Mouse (Mus musculus) liver, adult 2 months (tissue): ENCODE data around the gene Shtn1. TPM values are rescaled to one million over a fixed set of nuclear protein-coding genes. Genes with fewer than 3 reads are reported as not detected.
A peak's percentile ranks its signal among the peaks of the same experiment; 100 is the strongest.

ENCODE experiments used
- DNase-seq: peaks from one replicate; pipeline ENCODE4 v3.0.0-alpha.2; 2011; ENCODE audit warnings: low read depth, low spot score; ENCODE audit errors: extremely low read depth
- H3K27ac ChIP-seq: fragments of 200-500 bp; replicated peaks from 2 replicates; pipeline ENCODE4 v1.5.1; 2012; ENCODE audit warnings: low read depth, mild to moderate bottlenecking, control low read depth, inconsistent platforms, low read length; ENCODE audit not compliant: insufficient read depth
- H3K27me3 ChIP-seq: fragments of 200-500 bp; 2 replicates; pipeline ENCODE4 v1.6.1; 2012; ENCODE audit warnings: mild to moderate bottlenecking, moderate library complexity, low read length, inconsistent platforms; ENCODE audit not compliant: control insufficient read depth, insufficient read depth
- H3K36me3 ChIP-seq: fragments of 200-500 bp; 2 replicates; pipeline ENCODE4 v1.6.1; 2012; ENCODE audit warnings: low read length, inconsistent platforms; ENCODE audit not compliant: control insufficient read depth, insufficient read depth
- H3K4me1 ChIP-seq: fragments of 200-500 bp; 2 replicates; pipeline ENCODE4 v1.6.1; 2011; ENCODE audit warnings: low read length; ENCODE audit not compliant: control insufficient read depth, insufficient read depth
- H3K4me3 ChIP-seq: fragments of 200-500 bp; 2 replicates; pipeline ENCODE4 v1.5.1; 2011; ENCODE audit warnings: low read depth, mild to moderate bottlenecking, control low read depth, low read length, moderate library complexity; ENCODE audit not compliant: insufficient read depth
- H3K79me2 ChIP-seq: fragments of 200-500 bp; 2 replicates; pipeline ENCODE4 v1.6.1; 2012; ENCODE audit warnings: inconsistent platforms, mild to moderate bottlenecking, low read length, moderate library complexity; ENCODE audit not compliant: control insufficient read depth, insufficient read depth
- H3K9ac ChIP-seq: fragments of 200-500 bp; 2 replicates; pipeline ENCODE4 v1.6.1; 2012; ENCODE audit warnings: low read depth, mild to moderate bottlenecking, control low read depth, inconsistent platforms, low read length
- CTCF ChIP-seq: fragments of 200-500 bp; IDR thresholded peaks from 2 replicates; pipeline ENCODE4 v1.5.1; 2011; ENCODE audit warnings: low read depth, low read length, control low read depth
- POLR2A ChIP-seq: fragments of 200-500 bp; IDR thresholded peaks from 2 replicates; pipeline ENCODE4 v1.6.1; 2011; ENCODE audit warnings: low read length, control low read depth; ENCODE audit not compliant: insufficient read depth; ENCODE audit errors: extremely low read depth
- WGBS: fragments of 180-500 bp; shearing (Covaris S2); methylation state at CpG from one replicate; pipeline ENCODE4 v1.1.7; 2018; 5-methylcytosine and 5-hydroxymethylcytosine counted together
- polyA plus RNA-seq: library from polyadenylated mRNA; depleted of rRNA; stranded (reverse); fragments of >200 nt; gene quantifications from 2 replicates; pipeline ENCODE4 v1.2.3, GENCODE M21; 2012
- total RNA-seq: library from RNA; depleted of rRNA; stranded (reverse); fragments of >200 nt; gene quantifications from 2 replicates; pipeline ENCODE4 v1.2.3, GENCODE M21; 2014

Shtn1 gene
- total and polyA plus RNA-seq, 2 experiments, result 4.9 to 10.4 TPM

DNA sequence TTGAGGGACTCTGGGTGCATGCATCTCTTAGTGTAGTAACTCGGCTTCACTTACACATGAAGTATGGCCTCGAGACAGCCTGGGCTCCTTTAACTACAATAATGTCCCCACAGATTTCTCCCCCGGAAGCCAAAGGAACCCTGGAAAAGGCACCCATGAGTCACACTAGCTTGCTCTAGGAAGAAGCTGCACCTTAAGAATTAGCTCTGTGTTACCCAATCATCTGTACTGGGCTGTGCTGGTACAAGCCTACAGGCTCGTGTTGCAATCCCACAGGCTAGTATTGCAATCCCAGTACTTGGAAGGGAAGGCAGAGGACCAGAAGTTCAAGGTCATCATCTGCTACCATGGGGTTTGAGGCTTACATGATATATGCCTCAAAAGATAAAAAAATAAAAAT lies 4.5 kb downstream of the Shtn1 start:
- Histone ChIP-seq H3K9ac (no peak overlapping the region), H3K36me3 (no peaks in the 10 kb centered on the region), H3K4me1 (peaks cover 36% of the 10 kb centered on the region), H3K27ac (peak overlapping the region; percentile 74), H3K79me2 (peaks cover 30% of the 10 kb centered on the region; the same call in 1 of the 2 replicates), H3K4me3 (no peak overlapping the region), H3K27me3 (no peaks in the 10 kb centered on the region)
- DNase-seq, result peak; percentile 94
- no peak for TF ChIP-seq POLR2A
- TF ChIP-seq CTCF, result no peak
- 58% methylated on average over 4 of the region's 4 CpGs for WGBS

DNA sequence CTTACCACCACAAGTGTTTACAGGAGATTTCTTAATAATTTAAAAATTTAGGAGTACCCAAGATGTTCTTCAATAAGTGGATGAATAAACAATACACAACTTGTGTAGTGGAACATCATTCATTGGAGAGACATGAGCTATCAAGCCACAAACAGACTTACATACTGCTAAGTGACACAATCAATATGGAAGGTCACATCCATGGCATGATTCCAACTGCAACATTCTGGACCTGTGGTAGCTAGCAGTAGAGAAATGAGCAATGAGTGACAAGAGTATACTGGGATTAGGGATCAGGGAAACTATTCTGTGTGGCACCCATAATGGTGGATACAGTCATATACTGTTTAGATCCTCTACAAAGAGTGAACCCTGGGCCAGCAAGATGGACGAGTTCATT lies 8.2 kb downstream of the Shtn1 start:
- 43% methylated on average over 1 of the region's 1 CpGs for WGBS
- TF ChIP-seq CTCF (no peak), POLR2A (no peak)
- Histone ChIP-seq H3K9ac (no peak overlapping the region), H3K27me3 (no peaks in the 10 kb centered on the region), H3K4me3 (no peak overlapping the region), H3K4me1 (peaks cover 41% of the 10 kb centered on the region), H3K79me2 (peaks cover 41% of the 10 kb centered on the region; the same call in 1 of the 2 replicates), H3K27ac (no peak overlapping the region; the same call in 1 of the 2 replicates), H3K36me3 (no peaks in the 10 kb centered on the region)
- peak; percentile 67 for DNase-seq

DNA sequence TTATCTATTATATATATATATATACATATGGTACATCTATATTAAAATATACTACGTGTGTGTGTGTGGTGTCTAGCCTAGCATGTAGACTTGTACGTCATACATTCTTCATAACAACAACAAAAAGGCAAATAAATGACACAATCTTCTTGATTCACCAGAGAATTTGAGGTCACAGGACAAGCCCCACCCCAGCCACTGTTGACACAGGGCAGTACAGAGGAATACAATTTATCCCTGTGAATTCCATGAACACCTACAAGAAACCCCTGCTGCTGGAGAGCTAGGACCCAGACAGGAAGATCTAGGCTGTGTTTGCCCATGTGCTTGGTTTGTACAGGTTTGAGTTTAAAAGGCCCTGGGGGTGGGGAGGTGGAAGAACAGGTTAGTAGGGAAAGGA lies 9.2 kb downstream of the Shtn1 start:
- Histone ChIP-seq H3K4me3 (no peak overlapping the region), H3K4me1 (peaks cover 37% of the 10 kb centered on the region), H3K36me3 (no peaks in the 10 kb centered on the region), H3K27me3 (no peaks in the 10 kb centered on the region), H3K9ac (no peak overlapping the region), H3K79me2 (peaks cover 43% of the 10 kb centered on the region; the same call in 1 of the 2 replicates), H3K27ac (peak overlapping the region; percentile 52)
- WGBS, result 31% methylated on average over 2 of the region's 2 CpGs
- DNase-seq, result peak; percentile 66
- TF ChIP-seq CTCF (no peak), POLR2A (no peak)

DNA sequence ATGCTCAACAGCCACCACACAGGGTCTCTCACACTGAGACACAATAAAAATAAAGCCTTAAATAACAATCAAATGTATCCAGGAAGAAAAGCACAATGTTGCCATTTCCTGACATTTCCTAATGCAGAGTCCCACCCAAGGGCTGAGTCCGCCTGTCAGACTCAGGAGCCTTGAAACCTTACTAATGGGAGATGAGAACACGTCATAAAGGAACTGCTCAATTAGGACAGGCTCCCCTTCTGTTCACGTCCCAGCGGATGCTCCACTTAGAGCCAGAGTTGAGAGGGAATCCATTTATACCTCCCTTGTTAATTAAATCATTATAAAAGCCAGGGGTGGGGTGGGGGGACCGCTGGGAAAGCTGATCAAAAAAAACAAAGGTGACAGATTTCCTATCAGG lies 9.8 kb downstream of the Shtn1 start:
- Histone ChIP-seq H3K27ac (peak overlapping the region; percentile 20; the same call in 1 of the 2 replicates), H3K27me3 (no peaks in the 10 kb centered on the region), H3K9ac (no peak overlapping the region), H3K36me3 (no peaks in the 10 kb centered on the region), H3K4me3 (no peak overlapping the region), H3K79me2 (peaks cover 46% of the 10 kb centered on the region; the same call in 1 of the 2 replicates), H3K4me1 (peaks cover 34% of the 10 kb centered on the region)
- 53% methylated on average over 5 of the region's 5 CpGs for WGBS
- DNase-seq, result no peak
- TF ChIP-seq CTCF (no peak), POLR2A (no peak)

DNA sequence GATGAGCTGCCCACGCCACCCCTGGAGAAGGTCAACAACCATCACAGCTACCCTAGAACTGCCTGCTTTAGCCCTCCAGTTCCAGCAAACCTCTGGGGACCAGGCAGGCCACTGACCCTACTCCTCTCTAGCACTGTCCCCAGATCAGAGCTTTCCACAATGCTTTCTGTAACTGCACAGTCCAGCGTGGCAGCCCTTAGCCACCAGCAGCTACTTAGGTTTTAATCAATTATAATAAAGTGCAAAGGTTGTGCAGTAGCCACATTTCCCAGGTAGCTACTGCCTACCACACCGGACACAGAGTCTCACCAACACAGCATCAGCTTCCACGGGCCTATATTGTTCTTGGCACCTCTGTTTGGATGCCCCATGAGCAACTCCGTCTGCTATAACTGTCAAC lies 11.3 kb downstream of the Shtn1 start:
- no peak overlapping the region for H3K27ac ChIP-seq
- no peak for DNase-seq
- no peaks in the 10 kb centered on the region for H3K27me3 ChIP-seq
- TF ChIP-seq CTCF (no peak), POLR2A (no peak)
- H3K79me2 ChIP-seq, result peaks cover 41% of the 10 kb centered on the region; the same call in 1 of the 2 replicates
- H3K9ac ChIP-seq, result no peak overlapping the region
- H3K4me3 ChIP-seq, result no peak overlapping the region
- H3K4me1 ChIP-seq, result peaks cover 27% of the 10 kb centered on the region
- H3K36me3 ChIP-seq, result peaks cover 2% of the 10 kb centered on the region
- 58% methylated on average over 5 of the region's 5 CpGs for WGBS

DNA sequence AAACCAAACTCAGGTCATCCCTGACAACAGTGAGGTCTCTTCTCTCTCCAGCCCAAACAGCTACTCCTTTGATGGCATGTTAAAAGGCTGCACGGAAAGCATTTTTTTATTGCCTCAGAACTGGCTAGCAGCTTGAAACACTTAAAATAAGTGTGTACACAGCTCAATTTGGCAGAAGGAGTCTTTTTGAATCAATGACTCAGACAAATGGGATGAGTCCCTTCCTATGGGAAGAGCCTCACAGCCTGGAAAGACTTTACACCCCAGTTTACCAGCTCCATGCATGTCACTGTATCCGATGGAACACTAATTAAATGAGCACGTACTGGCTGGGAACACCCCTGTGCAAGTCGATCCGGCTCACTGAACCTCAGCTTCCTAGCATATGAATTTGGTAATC lies 12.3 kb downstream of the Shtn1 start:
- no peak overlapping the region for H3K9ac ChIP-seq
- H3K79me2 ChIP-seq, result peaks cover 39% of the 10 kb centered on the region; the same call in 1 of the 2 replicates
- H3K36me3 ChIP-seq, result peaks cover 4% of the 10 kb centered on the region
- peaks cover 27% of the 10 kb centered on the region for H3K4me1 ChIP-seq
- no peak overlapping the region for H3K27ac ChIP-seq
- no peaks in the 10 kb centered on the region for H3K27me3 ChIP-seq
- no peak overlapping the region for H3K4me3 ChIP-seq
- DNase-seq, result no peak
- 84% methylated on average over 5 of the region's 5 CpGs for WGBS
- TF ChIP-seq POLR2A (no peak), CTCF (no peak)
